Mouse (Mus musculus): Measurements from ENCODE around the gene Ly6f.

GRCm38 (mm10) chr15:75271891-75272290 lies 3.7 kb downstream of the Ly6f start:
- TF ChIP-seq CTCF (IDR thresholded peaks at IDR 0.05; ENCODE audit: low read depth) (no peak), EP300 (IDR thresholded peaks at IDR 0.05; ENCODE audit: low read depth) (no peak)

All from liver, embryonic 14.5 days (tissue).